Mouse (Mus musculus) heart, adult 8-10 months (tissue): ENCODE results near the gene Gm45808. TPM values are rescaled to one million over a fixed set of nuclear protein-coding genes. Genes with fewer than 3 reads are reported as not detected.

Experiments
- DNase-seq: peaks from one replicate; pipeline ENCODE4 v3.0.0; 2022; ENCODE audit warnings: low spot score
- microRNA-seq: library from miRNA; unstranded; fragments of <30 nt; microRNA quantifications from one replicate; pipeline ENCODE4 v1.2.0, GENCODE M21; 2022
- total RNA-seq, 4 experiments: library from RNA; stranded (reverse); gene quantifications; 2 replicates each; pipeline ENCODE4 v1.2.4; 2022

The Gm45808 gene
- total RNA-seq, 4 experiments from 2014 or later, result 3.8 to 8.5 (median 7.6) TPM

DNA sequence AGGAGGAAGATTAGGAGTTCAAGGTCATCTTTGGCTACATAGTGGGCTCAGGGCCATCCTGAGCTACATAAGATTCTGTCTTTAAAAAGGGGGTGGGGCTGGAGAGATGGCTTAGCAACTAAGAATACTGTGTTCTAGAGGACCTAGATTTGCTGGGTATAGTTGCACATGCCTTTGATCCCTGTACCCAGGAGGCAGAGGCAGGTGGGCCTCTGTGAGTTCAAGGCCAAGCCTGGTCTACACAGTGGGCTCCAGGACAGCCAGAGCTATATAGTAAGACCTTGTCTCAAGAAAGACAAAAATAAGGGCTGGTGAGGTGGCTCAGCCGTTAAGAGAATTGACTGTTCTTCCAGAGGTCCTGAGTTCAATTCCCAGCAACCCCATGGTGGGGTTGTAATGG lies 36.6 kb downstream of the Gm45808 start:
- no peak for DNase-seq

DNA sequence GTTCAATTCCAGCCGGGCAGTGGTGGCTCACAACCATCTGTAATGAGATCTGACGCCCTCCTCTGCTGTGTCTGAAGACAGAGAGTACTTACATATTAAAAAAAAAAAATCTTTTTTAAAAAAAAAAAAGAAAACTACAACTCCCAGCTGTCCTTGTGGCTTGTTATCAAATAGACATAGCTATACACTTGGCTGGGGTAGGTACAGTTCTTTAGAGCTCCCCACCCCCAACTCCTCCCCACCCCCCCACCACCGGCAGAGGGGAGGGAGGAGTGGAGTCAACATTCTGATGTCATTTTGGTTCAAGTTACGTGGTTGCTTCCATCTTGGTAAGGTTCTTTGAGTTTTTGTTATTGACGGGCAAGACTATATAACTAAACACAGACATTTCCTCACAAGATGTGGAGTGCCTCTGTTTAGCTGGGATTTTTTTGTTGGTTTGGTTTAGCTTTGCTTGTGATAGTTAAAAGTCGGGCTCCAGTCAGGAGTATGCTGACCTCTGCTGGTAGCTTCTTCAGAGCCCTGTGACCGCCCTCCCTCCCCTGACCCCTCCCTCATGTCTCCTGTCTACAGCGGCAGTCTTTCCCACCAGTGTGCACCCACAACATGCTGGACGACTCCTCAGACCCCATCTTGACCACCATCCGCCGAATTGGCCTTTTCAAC lies 39.2 kb downstream of the Gm45808 start:
- no peak for DNase-seq

DNA sequence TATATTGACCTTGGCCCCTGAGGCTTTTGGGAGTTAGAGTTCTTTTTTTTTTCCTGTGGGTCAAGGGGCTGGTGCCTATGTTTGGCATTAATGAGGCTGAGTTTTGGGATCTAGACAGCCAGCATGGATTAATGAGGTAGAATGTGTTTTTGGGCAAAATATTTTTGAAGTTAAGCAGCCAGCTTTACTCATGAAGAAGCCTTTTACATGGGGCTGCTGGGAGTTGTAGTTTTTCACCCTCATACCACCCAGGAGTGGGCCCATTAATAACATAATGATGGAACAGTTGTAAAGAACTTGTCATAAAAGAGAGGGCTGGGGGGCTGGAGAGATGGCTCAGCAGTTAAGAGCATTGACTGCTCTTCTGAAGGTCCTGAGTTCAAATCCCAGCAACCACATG lies 40.0 kb downstream of the Gm45808 start:
- DNase-seq, result no peak

DNA sequence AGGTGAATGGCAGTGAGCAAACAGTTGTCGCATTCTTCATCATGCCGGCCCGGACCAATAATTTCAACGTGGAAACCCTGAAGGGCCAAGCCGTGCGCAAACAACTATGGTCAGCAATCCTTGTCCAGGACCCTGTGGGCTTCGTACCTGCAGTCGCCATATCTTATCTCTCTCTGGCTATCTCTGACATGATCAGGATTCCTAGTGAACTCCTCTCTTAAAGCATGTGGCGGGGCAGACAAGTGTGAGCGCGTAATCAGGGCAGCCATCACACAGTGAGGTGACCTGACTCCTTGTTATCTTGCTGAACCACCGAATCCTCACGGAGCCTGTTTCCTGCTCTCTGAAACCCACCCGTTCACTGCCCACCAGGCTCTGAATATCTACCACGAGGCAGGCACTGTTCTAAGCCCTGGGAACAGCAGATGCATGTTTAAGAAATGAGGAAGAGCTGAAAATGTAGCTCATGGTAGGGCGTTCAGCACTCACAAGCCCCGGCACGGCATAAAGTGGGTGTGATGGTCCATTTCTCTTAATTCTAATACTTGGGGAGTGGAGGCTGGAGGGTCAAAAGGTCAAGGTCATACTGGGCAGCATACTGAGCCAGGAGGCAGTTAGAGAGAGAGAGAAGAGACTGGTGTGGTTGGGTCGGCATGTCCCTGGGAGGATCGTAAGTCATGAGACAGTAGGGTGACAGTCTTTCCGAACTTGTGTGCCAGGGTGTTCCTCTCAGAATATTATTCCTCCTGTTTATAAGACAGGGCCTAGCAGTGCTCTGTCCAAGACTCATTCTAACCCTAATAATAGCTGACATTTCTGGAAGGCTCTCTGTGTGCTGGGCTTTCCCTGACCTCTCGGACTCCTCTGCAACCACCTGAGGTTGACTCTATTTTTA lies 42.8 kb downstream of the Gm45808 start:
- no peak for DNase-seq

DNA sequence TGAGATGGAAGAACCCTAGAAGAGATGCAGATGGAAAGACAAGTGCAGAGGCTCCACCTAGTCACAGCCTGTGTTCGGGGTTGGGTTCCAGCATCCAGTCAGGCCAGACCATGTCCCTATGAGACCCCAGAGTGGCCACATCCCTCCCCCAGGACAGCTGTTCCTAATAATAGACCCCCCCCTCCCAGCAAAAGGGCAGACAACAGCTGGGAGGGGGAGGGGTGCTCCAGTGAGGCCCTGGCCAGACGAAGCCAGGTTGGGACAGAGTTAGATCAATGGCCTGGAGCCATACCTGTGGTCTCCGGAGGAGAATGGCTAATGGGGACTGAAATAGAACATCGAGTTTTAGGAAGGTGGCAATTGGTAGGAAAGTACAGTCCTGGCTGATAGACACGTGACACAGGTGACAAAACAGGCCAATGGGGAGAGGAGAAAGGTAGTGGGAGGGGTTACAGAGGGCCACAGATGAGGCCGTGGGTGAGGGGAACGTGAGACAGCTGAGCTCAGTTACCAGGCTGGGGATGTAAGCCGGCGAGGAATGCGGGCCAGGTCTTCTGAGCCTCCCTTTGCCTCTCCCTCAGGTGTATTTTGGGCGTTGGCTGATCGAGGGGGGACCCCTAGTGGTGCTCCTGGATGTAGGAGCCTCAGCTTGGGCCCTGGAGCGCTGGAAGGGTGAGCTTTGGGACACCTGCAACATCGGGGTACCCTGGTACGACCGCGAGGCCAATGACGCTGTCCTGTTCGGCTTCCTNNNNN lies 48.9 kb downstream of the Gm45808 start, which contains the start of gene Ruvbl2:
Ruvbl2 (minus strand) TSS at position 576 of the 756 bp plus-strand sequence.
- no peak for DNase-seq

DNA sequence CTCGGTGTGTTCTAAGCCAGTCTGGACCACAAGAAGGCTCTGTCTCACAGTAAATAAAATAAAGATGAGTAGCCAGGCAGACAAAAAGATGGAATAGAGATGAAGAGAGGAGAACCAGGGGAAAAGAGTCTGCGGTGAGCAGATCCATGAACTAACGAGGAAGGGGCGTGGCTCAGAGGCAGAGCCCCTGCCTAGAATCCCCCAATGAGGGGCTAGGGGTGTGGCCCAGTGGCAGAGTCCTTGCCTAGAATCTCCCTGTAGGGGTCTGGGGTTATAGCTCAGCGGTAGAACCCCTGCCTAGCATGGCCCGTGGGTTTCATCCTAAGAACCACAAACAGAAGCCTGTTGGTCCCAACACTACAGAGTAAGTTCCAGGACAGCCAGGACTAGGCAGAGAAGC lies 49.6 kb downstream of the Gm45808 start:
- no peak for DNase-seq

DNA sequence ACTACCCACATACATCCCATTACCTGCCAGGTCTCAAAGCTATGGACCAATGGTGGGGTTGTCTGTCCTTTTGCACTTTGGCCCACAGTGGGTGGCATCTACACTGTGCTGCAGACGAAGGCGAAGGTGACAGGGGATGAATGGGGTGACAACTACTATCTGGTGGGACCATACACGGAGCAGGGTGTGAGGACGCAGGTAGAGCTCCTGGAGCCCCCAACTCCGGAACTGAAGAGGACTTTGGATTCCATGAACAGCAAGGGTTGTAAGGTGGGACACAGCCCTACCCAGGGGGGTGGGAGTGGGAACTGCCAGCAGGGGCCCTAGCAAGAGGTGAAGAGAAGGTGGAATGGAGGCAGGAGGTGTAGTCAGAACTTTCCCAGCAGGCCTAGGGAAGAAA lies 50.2 kb downstream of the Gm45808 start:
- no peak for DNase-seq

DNA sequence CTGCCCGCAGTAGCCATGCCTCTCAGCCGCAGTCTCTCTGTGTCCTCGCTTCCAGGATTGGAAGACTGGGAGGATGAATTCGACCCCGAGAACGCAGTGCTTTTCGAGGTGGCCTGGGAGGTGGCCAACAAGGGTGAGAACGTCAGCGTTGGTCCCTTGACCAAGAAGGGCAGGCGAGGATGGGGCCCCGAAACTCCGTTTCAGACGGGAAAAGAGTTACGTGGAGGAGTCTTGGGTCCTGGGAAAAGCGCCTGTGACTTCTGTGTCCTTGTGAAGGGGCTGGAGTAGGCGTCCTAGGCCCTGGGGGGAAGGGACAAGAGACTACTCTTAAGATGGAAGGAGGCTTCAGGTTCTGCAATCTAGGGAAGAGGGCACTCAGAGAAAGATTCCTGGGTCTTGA lies 51.6 kb downstream of the Gm45808 start:
- no peak for DNase-seq

DNA sequence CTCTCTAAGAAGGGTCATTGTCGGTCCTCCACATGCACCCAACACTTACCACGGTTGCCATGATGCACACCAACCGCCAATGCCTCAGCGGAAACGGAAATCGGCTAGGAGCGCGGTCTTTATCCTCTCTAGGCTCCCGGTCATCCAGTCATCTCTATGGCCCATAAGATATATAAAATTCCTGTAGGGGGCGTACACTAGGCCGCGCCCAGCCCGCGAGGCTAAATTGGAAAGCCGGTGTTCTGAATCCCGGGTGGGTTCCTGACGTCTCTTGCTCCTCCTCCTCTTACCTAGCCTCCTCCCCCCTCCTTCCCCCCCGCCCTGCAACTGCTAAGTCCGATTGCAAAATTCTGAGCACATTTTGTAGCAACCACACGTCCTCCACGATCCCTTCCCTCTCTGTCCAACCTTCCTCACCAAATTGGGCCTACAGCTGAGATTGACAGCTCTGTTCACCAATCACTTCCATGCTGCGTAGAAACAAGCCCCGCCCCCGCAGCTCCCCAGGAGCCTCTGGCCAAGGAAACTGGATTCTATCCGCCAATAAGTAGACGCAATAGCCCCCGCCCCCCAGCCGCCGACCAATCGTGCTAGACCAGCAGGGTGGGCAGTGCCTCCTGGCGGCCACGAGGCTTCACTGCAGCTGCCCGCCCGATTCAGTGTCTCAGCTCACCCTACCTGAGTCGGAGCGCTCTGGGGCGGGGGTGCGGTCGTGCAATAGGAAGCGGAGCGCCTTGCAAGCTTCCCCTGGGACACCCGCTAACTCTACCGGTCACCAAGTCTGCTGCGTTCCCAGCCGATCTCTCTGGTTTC lies 52.2 kb downstream of the Gm45808 start, which contains the start of gene Gys1:
Gys1 (plus strand) TSS at position 642 of the 813 bp plus-strand sequence.
- DNase-seq, result peak; percentile 100

DNA sequence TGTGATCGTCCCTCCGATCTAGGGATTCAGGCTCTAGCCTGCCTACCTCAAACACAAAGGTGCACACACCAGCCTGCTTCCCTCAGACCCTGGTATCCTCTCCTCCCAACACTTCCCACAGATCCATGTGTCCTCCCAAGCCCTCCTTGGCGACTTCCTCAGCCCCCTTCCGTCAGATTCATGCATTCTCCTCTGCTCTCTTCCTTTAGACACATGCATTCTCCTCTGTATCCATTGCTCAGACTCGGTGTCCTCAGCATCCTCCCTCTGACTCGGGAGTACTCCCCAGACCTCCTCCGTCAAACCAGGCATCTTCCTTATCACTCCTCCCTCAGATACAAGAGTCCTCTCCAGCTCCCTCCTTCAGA lies 52.8 kb downstream of the Gm45808 start:
- no peak for DNase-seq

DNA sequence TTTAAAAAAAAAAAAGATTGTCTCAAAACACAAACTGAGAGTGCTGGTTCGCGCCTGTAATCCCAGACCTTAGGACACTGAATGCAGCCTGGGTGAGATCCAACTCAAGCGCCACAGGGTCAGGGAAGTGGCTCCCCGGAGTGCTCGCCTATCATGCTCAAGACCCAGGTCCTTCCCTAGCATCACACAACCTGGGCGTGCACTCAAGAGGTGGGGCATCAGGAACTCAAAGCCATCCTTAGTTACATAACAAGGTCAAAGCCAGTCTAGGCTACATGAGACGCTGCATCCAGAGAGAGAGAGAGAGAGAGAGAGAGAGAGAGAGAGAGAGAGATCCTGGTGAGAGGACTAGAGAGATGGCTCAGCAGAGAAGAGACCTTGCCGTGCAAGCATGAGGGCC lies 60.1 kb downstream of the Gm45808 start:
- DNase-seq, result no peak

DNA sequence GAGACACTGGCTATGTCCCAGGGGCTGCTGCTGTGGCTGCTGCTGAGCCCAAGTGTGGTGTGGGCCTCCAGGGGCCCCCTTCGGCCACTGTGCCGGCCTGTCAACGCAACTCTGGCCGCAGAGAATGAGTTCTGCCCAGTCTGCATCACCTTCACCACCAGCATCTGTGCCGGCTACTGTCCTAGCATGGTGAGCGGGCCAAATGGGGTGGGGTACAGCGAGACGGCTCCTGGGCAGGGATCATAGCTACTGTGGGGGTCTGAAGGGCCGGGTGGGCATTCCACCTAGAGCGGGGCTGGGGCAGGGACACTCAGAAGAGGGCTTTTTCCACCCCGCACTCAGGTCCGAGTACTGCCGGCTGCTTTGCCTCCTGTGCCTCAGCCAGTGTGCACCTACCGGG lies 65.4 kb downstream of the Gm45808 start:
- no peak for DNase-seq

DNA sequence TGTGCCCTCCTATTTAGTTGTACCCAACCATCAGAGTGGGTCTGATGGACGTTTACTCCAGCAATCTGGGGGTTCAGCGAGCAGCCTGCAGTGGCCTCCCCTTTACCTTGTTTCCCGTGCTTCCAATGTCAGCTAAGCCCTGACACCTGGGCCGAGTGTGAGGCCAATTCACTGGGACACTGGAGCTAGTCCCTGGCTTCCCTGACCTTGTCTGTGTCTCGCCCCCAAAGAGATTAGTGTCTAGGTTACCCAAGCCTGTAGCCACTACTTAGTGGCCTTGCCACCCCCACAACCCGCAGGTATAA lies 66.0 kb downstream of the Gm45808 start, which contains the start of gene Lhb:
Lhb (plus strand) TSS at position 206 of the 305 bp plus-strand sequence.
- no peak for DNase-seq

DNA sequence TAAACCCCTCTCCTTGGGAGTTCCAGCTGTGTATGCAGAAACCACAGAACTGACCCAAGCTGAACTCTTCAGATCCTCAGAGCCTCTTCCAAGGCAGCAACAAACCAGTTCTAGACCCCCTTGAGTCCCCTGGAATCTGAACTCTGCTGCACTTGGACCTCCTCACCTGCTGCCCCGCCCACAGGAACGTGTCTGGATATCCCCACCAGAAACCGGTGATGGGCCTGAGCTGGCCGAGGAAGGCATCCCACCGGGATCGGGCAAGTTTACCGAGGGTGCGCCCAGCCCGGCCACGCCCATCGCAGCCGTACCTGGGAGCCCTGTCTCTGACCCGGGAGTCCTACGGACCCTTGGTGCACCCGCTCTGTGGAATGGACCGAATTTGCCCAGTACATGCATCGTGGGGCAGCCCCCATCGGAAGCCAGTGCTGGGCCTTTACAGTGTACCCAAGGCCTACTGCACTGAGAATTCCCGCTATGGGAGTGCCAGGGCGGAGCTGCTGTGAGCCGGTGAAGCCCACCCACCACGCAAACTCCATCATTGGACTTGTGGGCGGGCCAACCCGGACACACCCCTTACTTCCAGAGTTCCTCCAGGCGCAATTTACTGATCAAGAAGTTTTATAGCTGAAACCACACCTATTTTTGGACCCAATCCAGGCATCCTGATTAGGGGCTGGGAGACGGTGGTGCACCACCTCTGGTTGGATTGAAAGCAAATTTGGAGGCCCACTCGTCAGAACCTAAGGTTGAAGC lies 66.6 kb downstream of the Gm45808 start:
- DNase-seq, result no peak

DNA sequence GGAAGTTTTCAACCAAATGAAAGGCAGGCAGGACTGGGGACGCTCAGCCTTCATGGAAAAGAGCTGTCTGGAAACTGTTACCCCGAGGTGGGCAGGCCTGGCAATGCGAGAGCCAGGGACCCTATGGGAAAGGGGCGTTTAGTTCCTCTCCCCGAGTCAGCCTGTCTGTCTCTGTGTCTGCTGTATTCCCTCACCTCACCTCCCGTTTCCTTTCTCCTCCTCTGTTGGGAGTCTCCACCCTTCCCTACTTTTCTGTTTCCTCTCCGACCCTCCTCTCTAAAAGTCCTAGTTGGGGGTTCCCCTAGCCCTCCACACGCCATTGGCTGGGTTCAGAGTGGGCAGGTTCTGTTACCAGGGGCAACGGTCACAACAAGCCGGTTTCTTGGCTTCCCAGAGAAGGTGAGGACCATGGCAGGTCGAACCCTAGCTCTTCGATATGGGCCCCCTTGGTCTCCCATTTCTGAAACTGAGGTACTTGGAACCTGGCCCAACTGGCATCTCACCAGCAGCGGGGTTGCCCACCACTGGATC lies 68.6 kb downstream of the Gm45808 start:
- DNase-seq, result no peak

Small RNAs within 50 kb of the gene (microRNA-seq; reads per million reads assigned to microRNA genes)
- gene Gm22133, result not detected

Other genes with a start within 250 kb of the Gm45808 start
- gene Cd37, start 247.7 kb downstream of the Gm45808 start, total RNA-seq, result 1 to 10 TPM; 2.1 to 5.8 (median 3.0) TPM
- not detected for gene Slc6a16, start 245.7 kb downstream of the Gm45808 start, total RNA-seq
- gene Slc6a21, start 209.3 kb downstream of the Gm45808 start, total RNA-seq, result not detected
- gene Trpm4, start 153.0 kb downstream of the Gm45808 start, total RNA-seq, result 10 to 100 TPM; 23.8 to 36.3 (median 25.4) TPM
- gene Hrc, start 151.5 kb downstream of the Gm45808 start, total RNA-seq, result 1,000 to 10,000 TPM; 1,032 to 1,216 (median 1,081) TPM
- gene Ppfia3, start 119.8 kb downstream of the Gm45808 start, total RNA-seq, result under 1 TPM; 0.11 to 0.33 (median 0.20) TPM
- gene Lin7b, start 116.2 kb downstream of the Gm45808 start, total RNA-seq, result 1 to 10 TPM; 1.0 to 1.5 (median 1.3) TPM
- gene Snrnp70, start 91.1 kb downstream of the Gm45808 start, total RNA-seq, result 100 to 1,000 TPM in 1 of 4 experiments, 10 to 100 TPM in 3; 68.3 to 107 (median 86.7) TPM
- gene Kcna7, start 81.2 kb downstream of the Gm45808 start, total RNA-seq, result 1 to 10 TPM; 5.5 to 8.0 (median 6.9) TPM
- gene Ntf5, start 73.1 kb downstream of the Gm45808 start, total RNA-seq, result under 1 TPM; 0.30 to 0.50 (median 0.36) TPM
- not detected for gene Lhb, start 66.0 kb downstream of the Gm45808 start, total RNA-seq
- gene Gys1, start 52.0 kb downstream of the Gm45808 start, total RNA-seq, result 100 to 1,000 TPM; 106 to 122 (median 112) TPM
- gene Ruvbl2, start 48.7 kb downstream of the Gm45808 start, total RNA-seq, result 10 to 100 TPM; 23.1 to 31.5 (median 26.8) TPM
- gene Ftl1, start 26.9 kb downstream of the Gm45808 start, total RNA-seq, result 100 to 1,000 TPM; 164 to 329 (median 254) TPM
- gene Bax, start 19.9 kb downstream of the Gm45808 start, total RNA-seq, result 10 to 100 TPM; 24.3 to 26.9 (median 26.2) TPM
- not detected for gene Tulp2, start 4.9 kb downstream of the Gm45808 start, total RNA-seq
- 10 to 100 TPM; 10.2 to 12.8 (median 11.5) TPM for gene Dhdh, start 2.0 kb upstream of the Gm45808 start, total RNA-seq
- gene Nucb1, start 23.6 kb upstream of the Gm45808 start, total RNA-seq, result 100 to 1,000 TPM; 130 to 149 (median 139) TPM
- gene Ppp1r15a, start 39.5 kb upstream of the Gm45808 start, total RNA-seq, result 10 to 100 TPM; 21.9 to 31.6 (median 28.0) TPM
- gene Plekha4, start 39.5 kb upstream of the Gm45808 start, total RNA-seq, result 1 to 10 TPM; 2.6 to 4.2 (median 3.0) TPM
- gene Hsd17b14, start 68.1 kb upstream of the Gm45808 start, total RNA-seq, result 1 to 10 TPM in 3 of 4 experiments, under 1 TPM in 1; 0.40 to 2.0 (median 1.1) TPM
- gene Bcat2, start 83.3 kb upstream of the Gm45808 start, total RNA-seq, result 100 to 1,000 TPM; 295 to 316 (median 308) TPM
- gene Fgf21, start 128.7 kb upstream of the Gm45808 start, total RNA-seq, result not detected
- gene Fut1, start 130.5 kb upstream of the Gm45808 start, total RNA-seq, result not detected
- under 1 TPM; 0.20 to 0.53 (median 0.35) TPM for gene Izumo1, start 135.0 kb upstream of the Gm45808 start, total RNA-seq
- 10 to 100 TPM; 17.8 to 27.2 (median 26.2) TPM for gene Rasip1, start 140.7 kb upstream of the Gm45808 start, total RNA-seq
- gene Mamstr, start 153.2 kb upstream of the Gm45808 start, total RNA-seq, result 1 to 10 TPM; 2.0 to 5.9 (median 5.1) TPM
- gene Fut2, start 179.6 kb upstream of the Gm45808 start, total RNA-seq, result 1 to 10 TPM in 1 of 4 experiments, under 1 TPM in 3; 0.19 to 1.5 (median 0.58) TPM
- gene Ntn5, start 197.2 kb upstream of the Gm45808 start, total RNA-seq, result under 1 TPM in 2 of 4 experiments, not detected in 2; 0.22 to 0.25 TPM
- gene Sec1, start 207.6 kb upstream of the Gm45808 start, total RNA-seq, result under 1 TPM in 3 of 4 experiments, not detected in 1; 0.16 to 0.25 (median 0.23) TPM
- gene Car11, start 213.0 kb upstream of the Gm45808 start, total RNA-seq, result 1 to 10 TPM; 5.5 to 8.7 (median 8.1) TPM
- 100 to 1,000 TPM in 3 of 4 experiments, 10 to 100 TPM in 1; 72.2 to 183 (median 152) TPM for gene Dbp, start 218.3 kb upstream of the Gm45808 start, total RNA-seq
- 100 to 1,000 TPM; 552 to 697 (median 598) TPM for gene Rpl18, start 228.6 kb upstream of the Gm45808 start, total RNA-seq
- gene Sphk2, start 231.2 kb upstream of the Gm45808 start, total RNA-seq, result 10 to 100 TPM; 15.3 to 19.3 (median 18.4) TPM
- gene Fam83e, start 234.4 kb upstream of the Gm45808 start, total RNA-seq, result under 1 TPM; 0.19 to 0.55 (median 0.44) TPM
- not detected for gene Spaca4, start 239.0 kb upstream of the Gm45808 start, total RNA-seq